Mouse (Mus musculus): ENCODE measurements around the gene Psmd13.
A peak's percentile ranks its signal among the peaks of the same experiment; 100 is the strongest.

The Psmd13 gene

DNA sequence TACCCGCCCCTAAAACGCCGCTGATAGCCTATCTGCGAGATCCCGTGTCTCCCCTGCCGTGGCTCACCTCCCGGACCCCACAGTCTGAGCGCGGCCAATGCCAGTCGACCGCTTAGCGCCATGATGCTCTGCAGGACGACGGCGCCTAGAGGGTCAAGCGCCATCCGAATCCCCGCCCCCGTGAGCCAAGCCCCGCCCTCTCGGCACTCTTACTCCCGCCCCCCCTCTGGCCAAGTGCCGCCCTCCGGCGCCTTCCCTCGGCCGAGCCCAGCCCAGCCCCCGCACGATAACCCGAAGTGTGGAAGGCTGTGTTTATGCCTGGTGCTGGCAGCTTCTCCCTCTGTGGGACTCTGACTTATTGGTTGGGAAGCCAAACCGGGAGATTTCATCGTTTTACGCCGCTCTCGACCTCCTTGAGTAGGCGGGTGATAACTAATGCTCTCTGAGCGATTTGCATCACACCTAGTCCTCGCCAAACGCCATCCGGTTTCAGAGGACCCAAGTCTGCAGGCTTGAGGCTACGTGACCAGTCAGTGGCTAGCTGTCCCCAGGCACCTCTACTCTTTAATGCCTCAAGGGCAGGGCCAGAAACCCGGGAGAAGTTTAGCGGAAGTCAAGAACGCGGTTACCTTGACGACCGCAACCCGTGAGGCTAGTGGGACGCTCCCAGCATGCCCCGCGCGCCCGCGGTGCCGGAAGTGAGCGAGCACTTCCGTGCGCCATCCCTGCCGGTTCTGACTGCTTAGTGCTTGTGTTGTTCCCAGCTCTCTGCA is at the start of gene Psmd13, which contains the start of gene Sirt3:
Gene Psmd13 (plus strand): TSS at position 273 of the 773 bp plus-strand sequence.
Gene Sirt3 (minus strand): TSS at position 614 of the 773 bp plus-strand sequence.
- peak; percentile 86 to 91 for DNase-seq (ENCODE audit: low spot score in 2 of 2)

DNA sequence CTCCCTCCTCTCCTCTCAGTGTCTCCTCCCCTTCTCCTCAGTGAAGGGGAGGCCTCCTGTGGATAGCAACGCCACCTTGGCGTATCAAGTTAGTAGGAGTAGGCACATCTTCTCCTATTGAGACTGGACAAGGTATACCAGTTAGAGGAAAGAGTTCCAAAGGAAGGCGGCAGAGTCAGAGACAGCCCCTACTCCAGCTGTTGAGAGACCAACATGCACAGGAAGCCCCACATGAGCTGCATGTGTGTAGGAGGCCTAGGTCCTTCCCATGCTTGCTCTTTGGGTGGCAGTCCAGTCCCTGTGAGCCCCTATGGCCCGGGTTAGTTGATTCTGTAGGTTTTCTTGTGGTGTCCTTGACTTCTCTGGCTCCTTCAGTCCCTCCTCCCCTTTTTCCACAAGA is 48.4 kb upstream of the Psmd13 start:
- no peak for DNase-seq (ENCODE audit: low spot score in 2 of 2)

DNA sequence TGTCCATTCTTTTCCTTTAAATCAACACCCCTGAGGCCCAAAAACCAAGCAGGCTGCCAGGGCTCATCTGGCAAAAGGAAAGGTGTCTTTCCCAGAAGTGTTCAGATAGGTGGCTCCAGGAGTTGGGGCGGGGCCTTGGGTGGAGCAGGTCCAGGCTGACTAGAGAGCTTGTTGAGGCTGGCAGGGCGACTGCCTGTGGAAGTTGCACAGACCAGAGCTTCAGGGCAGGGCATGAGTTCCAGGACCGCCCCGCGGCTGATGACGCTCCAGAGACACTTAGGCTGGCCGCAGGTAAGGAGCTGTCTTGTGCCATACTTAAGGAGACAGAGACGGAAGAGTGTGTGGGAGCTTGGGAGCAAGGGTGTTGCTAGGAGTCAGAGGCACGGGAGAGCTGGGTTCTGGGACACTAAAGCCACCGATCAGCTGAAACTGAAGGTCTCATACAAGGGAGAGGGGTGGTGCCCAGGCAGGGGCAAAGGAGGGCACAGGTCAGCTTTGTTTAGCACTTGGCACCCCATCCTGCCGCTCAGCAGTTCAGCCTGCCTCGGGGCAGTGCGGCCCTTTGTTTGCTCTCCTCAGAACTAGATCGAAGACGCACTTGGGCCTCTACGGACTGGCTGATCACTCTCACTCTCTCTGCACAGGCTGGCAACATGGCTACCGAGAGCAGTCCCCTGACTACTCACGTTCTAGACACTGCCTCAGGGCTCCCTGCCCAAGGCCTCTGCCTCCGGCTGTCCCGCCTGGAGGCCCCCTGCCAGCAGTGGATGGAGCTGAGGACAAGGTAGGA is 46.6 kb upstream of the Psmd13 start, which contains the start of gene Urah:
Gene Urah (plus strand): TSS at position 51 of the 790 bp plus-strand sequence.
- DNase-seq (ENCODE audit: low spot score in 2 of 2): no peak

DNA sequence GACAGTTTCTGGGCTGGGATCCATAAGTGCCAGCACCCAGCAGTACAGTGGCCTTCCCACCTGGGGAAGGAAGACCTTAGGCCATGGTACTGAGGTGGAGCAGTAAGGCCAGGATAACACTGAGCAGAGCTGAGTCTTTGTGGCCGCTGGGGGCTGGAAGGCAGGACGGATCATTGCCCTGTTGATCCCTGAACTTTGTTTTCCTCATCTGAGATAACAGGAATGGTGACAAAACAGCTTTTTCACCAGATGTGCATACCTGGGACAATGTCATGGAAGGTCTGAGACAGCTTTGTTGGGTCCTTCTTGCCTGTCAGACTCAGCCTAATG is 46.0 kb upstream of the Psmd13 start:
- no peak for DNase-seq (ENCODE audit: low spot score in 2 of 2)

DNA sequence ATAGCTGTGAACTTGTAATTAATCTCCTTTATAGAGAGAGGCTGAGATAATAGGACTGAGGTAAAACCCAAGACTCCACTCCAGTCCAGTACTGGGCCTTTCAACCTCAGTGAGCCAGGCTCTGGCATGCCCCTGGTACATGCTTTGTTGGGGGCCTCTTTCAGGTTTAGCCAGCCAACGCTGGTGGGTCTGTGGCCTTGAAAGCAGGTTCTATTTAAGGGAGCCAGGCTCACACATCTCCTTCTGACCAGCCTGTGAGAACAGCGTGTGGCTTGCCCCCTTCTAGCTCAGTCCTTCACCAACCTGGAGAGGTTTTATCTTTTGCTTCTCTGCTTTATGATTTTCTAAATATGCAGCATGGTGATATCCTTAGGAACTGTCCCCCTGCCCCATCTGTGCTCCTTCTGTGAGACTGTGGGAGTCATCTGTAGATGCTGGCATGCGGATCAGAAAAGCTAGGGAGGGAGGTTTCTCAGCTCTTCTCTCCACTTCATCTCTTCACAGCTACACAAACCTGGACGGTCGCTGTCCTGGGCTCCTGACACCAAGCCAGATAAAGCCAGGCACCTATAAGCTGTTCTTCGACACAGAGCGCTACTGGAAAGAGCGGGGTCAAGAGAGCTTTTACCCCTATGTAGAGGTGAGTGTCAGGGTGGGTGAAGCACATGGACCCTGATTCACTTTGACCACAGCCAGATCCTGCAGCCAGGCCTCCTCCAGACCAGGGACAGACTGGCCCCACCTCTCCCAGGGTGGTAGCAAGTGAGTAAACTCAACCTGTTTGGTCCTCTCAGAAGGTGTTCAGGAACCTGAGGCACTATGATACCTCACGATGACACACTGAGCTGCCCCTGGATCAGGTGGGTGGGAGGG is 45.3 kb upstream of the Psmd13 start:
- no peak for DNase-seq (ENCODE audit: low spot score in 2 of 2)

DNA sequence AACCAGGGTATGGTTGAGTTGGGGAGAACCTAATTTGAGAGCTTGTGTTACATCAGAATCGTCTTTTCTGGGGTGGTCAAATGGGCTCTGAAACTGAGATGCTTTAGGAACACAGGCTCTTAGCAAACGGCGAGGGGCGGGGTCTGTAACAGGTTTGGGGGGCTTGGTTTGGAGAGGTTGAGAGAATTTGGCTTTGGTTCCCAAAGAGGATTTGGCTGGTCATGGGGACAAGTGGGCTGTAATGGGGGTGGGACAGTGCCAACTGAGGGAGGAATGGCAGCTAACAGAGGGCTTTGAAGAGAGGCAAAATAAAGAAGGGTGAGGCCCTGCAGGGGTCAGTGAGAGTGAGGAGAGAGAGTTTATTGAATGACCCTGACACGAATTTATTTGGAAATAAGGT is 42.2 kb upstream of the Psmd13 start:
- no peak for DNase-seq (ENCODE audit: low spot score in 2 of 2)

DNA sequence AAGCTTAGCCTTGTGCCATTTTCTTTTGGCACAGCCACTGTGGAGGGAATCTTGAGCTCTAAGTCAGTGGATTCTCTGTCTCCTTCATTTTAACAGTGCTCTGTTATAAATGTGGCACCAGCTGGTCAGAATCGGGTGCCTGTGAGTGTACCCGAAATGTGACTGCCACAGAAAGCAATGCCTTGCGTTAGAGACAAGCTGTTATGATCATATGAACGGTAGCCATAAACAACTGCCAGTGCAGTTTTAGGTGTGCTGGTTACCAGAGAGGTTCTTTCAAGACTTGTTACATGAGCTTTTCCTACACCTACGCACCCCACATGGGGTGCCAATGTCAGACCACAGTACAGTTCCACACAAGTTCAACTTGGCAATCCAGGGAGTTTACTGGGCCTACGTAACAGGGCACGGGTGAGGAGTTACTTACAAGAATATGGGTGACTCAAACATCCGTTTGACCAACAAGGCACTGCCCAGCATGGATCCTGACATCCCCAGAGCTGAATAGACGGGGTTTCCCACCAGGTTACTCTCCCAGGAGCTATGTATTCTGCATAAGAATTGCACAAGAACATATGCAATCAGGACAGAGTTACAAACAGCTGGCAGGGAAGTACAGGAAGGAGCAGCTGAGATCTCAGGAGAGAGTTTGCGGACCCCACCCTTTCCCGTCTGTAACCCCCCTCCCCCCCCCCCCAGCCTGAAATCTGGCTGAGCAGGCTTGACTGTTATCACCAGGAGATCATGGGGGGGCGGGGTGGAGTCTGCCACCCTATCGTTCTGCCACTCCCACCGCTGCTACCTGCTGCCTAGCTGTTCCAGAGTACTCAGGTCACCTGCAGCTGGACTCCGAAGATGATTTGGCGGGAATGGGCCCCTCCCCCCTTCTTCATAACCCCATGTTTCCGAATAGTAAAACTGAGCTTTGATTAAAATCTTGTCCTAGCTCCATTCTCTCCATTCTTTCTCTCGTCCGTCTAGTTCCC is 40.7 kb upstream of the Psmd13 start:
- no peak for DNase-seq (ENCODE audit: low spot score in 2 of 2)

DNA sequence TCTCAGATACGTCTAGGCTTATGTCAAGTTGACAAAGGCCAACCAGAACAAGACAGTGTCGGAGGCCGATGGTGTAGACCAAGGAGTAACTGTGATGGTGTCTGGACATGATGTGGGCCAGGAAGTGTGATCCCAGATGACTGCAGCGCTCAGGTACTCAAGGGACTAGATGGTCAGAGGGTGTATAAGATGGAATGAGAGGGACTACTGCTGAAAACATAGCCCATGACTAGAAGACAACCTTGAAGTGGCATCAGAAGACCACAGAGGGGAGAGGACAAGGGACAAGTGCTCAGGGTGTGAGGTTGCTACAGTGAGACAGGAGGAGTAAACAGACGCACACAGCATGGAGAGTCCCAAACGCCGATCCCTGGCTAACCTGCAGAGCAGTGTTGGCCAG is 38.0 kb upstream of the Psmd13 start:
- no peak for DNase-seq (ENCODE audit: low spot score in 2 of 2)

DNA sequence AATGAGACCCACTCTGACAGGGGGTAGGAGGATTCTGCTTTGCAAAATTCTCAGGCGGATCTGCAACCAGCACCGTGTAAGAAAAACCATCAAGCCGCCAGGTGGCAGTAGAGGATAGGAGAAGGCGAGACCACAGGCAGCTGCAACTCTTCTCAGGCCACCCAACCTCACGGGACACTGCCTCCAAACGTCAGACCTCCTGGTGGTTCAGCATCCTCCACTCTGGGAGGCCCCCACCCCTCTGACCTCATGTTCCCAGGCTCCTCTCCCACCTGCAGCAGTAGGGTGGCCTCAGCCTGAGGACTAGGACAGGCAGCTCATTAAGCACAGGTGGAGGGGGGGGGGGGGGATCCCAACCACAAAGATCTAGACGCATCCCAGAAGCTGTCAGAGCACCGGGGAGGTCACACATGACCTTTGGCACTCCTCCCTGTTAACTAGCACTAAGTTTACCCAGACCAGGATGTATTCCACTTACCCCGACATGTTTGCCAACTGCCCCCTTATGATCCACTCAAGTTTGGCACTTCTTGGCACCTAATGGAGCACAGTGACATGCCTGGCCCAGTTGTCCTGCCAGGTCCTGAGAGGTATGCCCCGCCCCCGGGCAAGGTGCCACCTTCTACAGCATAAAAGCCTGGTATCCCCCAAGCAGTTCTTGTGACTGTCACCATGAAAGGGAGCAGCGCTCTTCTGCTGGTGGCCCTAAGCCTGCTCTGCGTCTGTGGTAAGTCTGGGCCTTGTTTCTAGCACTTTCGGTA is 36.7 kb upstream of the Psmd13 start, which contains the start of gene Scgb1c1:
Gene Scgb1c1 (plus strand): TSS at position 643 of the 761 bp plus-strand sequence.
- peak; percentile 76 to 96 for DNase-seq (ENCODE audit: low spot score in 2 of 2)

DNA sequence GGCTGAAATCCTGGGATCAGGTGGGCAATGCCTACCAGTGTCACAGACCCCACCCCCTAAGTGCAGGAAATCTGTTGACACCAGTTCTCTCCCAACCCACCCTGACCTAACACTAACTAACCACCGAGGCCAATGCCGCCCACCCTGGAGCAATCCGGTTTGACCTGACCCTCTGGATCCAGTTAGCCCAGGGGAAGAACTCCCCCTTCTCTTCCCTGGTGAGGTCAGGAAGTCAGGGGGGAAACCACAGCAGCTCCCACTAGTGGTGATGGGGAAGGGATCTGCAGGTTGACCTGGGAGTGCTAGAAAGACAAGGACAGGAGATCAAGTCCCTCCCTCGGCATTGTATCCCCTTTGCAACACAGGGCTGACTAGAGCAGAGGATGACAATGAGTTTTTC is 36.1 kb upstream of the Psmd13 start:
- DNase-seq (ENCODE audit: low spot score in 2 of 2): no peak

DNA sequence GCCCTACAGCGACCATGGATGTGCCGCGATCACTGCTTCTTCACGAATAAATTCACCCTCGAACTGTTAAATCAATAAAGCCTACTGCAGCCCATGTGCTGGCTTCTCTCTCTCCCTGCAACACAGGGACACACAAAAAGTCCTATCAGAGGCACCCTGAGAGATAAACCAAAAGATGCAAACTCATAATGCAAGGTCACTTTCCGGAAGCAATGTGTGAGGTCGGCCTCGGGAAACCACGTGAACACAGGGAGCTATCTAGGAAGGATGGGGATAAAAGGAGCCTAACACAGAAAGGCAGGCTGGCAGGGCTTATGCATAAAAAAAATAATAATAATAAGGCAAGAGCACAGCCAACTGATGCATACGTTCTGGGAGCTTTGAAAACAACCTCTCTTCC is 35.1 kb upstream of the Psmd13 start:
- DNase-seq (ENCODE audit: low spot score in 2 of 2): no peak

DNA sequence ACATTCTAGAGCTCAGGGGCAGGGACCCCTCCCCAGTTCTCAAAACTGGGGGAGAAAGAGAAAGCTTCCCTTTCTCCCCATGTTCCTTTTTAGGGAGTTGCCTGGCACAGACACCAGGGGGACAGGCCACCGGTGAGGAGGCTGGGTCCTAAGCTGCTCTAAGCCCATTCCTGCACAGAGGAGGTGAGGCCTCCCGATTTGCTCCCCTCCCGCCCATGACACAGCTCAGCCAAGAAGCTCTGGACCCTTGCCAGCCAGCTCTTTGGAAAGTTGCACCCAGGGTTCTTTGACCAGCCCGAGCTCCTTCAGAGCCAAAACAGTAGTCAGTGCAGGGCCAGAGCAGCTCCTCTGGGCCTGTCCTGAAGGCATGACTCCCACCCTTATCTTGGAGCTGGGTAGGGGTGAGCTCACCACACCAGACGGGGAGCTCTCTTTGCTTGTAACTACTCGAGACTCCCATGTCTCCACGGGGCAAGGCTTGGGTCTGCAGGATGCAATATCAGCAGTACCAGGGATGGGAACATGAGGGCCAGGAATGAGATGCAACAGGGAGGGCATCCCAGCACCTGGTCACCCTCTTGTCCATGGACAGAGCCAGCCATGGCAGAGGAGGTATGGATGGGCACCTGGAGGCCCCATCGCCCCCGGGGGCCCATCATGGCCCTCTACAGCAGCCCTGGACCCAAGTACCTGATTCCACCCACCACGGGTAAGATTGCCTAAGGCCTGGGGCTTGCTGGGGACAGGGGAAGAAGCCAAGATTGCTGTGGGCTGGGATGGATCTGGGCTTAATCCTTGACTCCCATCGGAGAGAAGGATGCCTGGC is 33.8 kb upstream of the Psmd13 start, which contains the start of gene Odf3:
Gene Odf3 (plus strand): TSS at position 51 of the 826 bp plus-strand sequence.
- DNase-seq (ENCODE audit: low spot score in 2 of 2): no peak

DNA sequence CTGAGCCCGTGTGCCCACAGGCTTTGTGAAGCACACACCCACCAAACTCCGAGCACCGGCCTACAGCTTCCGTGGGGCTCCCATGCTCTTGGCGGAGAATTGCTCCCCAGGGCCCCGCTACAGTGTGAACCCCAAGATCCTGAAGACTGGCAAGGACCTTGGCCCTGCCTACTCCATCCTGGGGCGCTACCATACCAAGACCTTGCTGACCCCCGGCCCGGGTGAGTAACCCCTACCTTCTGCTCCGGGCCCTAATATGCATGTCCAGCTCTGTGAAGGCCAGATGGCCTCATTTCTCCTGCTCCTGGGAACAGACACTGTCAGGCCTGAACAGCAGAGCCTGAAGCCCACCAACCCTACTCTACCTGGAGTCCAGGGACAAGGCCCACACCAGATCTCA is 33.2 kb upstream of the Psmd13 start:
- DNase-seq (ENCODE audit: low spot score in 2 of 2): no peak

DNA sequence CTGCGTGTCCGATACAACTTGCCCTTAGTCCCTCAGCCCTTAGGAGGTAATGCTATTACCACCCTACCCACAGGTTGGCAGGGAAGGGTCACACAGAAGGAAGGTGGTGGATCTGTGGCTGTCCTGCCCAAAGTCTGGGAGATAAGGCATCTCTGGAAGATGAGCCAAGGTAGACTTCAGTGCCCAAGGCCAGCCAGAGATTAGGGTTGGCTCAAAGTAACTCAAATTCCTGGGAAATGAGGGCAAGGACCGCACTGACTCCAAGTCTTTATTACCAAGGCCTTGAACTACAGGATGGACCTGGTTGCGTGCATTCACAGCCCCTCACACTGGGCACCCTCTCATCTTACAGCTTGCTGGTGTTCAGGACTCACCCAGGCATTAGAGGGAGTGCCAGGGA is 29.9 kb upstream of the Psmd13 start:
- no peak for DNase-seq (ENCODE audit: low spot score in 2 of 2)

DNA sequence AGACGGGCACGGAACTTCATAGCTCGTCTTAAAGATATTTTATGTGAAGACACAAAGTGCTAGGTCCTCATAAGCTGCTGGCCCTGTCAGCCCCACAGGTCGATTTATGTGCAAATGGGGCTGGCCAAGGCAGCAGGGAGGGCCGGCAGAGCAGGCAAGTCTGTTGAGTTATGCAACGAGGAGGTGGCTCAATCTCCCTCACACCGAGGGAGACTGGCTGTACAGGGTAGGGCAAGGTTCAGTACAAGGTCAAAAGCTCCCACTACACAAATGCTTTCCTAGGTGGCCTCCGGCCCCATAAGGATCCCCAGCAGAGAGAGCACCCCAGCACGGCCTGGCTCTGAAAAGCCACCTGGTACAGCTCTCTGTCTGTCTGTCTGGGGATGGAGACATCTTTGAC is 28.4 kb upstream of the Psmd13 start:
- DNase-seq (ENCODE audit: low spot score in 2 of 2): no peak

DNA sequence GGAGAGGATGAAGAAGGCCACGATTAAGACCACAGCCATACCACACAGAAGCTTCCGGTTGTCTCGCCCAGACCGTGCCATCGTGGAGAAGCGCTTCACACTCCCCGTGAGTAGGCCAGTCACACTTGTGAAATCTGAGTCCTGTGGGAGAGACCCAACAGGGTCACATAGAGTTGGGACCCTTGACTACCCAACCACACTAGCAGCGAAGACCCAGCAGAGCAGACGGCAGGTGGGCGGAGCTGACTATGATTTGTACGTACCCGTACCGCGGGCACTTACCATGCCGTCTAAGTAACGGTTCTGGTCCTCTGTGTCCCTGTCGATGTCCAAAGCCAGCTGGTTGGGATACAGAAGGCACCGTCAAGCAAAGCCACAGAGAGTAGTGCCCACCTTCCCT is 27.3 kb upstream of the Psmd13 start:
- DNase-seq (ENCODE audit: low spot score in 2 of 2): no peak

DNA sequence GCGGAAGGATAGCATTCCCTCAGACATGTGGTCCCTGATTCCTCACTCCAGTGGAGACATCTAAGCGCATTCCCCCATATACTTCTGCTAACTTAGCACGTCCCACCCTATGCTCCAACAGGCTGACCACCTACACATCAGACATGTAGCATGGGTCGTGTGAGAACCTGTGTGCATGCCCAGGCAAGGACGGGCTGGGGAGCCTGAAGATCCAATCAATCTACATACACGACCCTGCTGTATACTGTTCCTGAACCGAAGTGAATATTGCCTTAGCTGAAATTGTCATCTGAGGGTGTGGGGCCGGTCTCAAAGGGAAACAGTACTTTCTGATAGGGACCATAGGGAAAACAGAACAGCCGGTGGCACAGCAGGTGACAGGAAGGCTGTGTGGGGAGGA is 26.6 kb upstream of the Psmd13 start:
- no peak for DNase-seq (ENCODE audit: low spot score in 2 of 2)

DNA sequence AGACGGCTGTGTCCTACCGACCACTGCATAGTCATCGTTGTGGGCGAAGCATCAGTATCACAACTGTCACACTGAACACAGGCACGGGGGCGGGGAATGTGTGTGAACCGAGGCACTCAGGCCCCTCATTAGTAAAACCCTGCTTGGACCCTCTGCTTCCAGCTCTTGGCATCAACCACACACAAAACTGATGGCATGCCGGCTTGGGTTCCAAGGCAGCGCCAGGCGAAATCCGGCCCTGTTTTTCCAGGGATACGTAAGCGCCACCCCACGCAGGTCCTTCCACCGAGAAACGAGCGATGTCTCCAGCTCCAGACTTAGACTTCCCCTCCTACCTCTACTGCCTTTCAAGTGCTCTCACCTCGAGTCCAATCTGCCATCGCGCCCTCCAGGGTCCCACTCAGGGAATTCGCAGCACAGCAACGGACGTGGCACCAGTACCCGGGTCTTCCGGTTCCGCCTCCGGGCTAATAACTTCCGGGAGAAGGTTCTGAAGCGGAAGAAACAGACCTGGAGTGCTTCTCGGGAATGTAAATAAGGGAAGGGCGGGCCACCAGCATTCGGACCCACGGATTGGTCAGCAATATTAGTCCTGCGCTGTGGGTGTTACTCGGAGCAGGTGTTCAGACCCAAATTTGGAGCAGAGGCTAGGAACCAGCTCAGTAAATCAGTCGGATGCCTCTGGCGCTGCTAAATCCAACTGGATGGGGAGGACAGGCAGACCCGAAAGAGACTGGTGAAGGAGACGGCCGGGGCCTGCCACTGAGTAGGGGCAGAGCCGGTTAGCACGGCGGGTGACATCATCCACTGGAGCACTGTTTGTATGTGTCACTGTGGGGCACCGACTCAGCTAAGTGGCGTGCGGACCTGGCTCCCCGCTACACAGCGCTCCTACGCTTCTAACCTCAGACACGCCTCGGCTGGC is 25.6 kb upstream of the Psmd13 start, which contains the start of gene Gm45785:
Gene Gm45785 (minus strand): TSS at position 472 of the 925 bp plus-strand sequence.
- DNase-seq (ENCODE audit: low spot score in 2 of 2): peak; percentile 39 to 50

Measured in thymus, postnatal 10 days (tissue).